Mouse (Mus musculus): ENCODE measurements around the gene Ets2.

- TF ChIP-seq POLR2A (IDR thresholded peaks at IDR 0.05; ENCODE audit: borderline replicate concordance, extremely low read depth, low read depth, low read length) (no peak), CTCF (IDR thresholded peaks at IDR 0.05; ENCODE audit: insufficient read depth, low read length) (no peak)
Measured at GRCm38 (mm10) chr16:95750211-95750629, 48.3 kb downstream of the Ets2 start.

Data from lung, adult 2 months (tissue).